Mouse (Mus musculus) embryonic fibroblast, embryonic 13.5 days (primary cell): ENCODE results near the gene Foxn3.

ENCODE experiments used
- CTCF ChIP-seq: IDR thresholded peaks from 2 replicates; pipeline ENCODE4 v1.5.1; 2011; ENCODE audit warnings: mild to moderate bottlenecking, control low read depth, low read length, moderate library complexity, borderline replicate concordance; ENCODE audit not compliant: insufficient read depth
- POLR2A ChIP-seq: IDR thresholded peaks from 2 replicates; pipeline ENCODE4 v1.6.1; 2011; ENCODE audit warnings: low read depth, mild to moderate bottlenecking, control low read depth, low read length, moderate library complexity

GRCm38 (mm10) chr12:99467884-99468311 is 95.5 kb downstream of the Foxn3 start:
- TF ChIP-seq POLR2A, result no peak
- no peak for TF ChIP-seq CTCF
